Mouse (Mus musculus) midbrain, embryonic 16.5 days (tissue): ENCODE measurements around the gene Prpf6. TPM values are rescaled to one million over a fixed set of nuclear protein-coding genes. Genes with fewer than 3 reads are reported as not detected.
A peak's percentile ranks its signal among the peaks of the same experiment; 100 is the strongest.

Experiments used
- ATAC-seq: fragments of 200-750 bp; cut with Nextera tagmentation; 2 replicates; pipeline ENCODE4 v1.8.0; 2017; ENCODE audit warnings: moderate TSS enrichment
- H3K27ac ChIP-seq: fragments of 300-500 bp; sonication (generic); 2 replicates; pipeline ENCODE4 v1.5.1; 2014; ENCODE audit warnings: mild to moderate bottlenecking, low read length, mixed read lengths
- H3K27me3 ChIP-seq: fragments of 300-500 bp; sonication (generic); 2 replicates; pipeline ENCODE4 v1.6.1; 2014; ENCODE audit warnings: low read depth, low read length, mixed read lengths; ENCODE audit not compliant: control insufficient read depth, insufficient read depth
- H3K36me3 ChIP-seq: fragments of 300-500 bp; sonication (generic); 2 replicates; pipeline ENCODE4 v1.6.1; 2014; ENCODE audit warnings: mild to moderate bottlenecking, low read length, moderate library complexity, mixed read lengths; ENCODE audit not compliant: control insufficient read depth, insufficient read depth
- H3K4me1 ChIP-seq: fragments of 300-500 bp; sonication (generic); 2 replicates; pipeline ENCODE4 v1.6.1; 2014; ENCODE audit warnings: mild to moderate bottlenecking, low read length, mixed read lengths; ENCODE audit not compliant: control insufficient read depth, insufficient read depth
- H3K4me2 ChIP-seq: fragments of 300-500 bp; sonication (generic); 2 replicates; pipeline ENCODE4 v1.6.1; 2014; ENCODE audit warnings: mild to moderate bottlenecking, low read length, mixed read lengths
- H3K4me3 ChIP-seq: fragments of 300-500 bp; sonication (generic); 2 replicates; pipeline ENCODE4 v1.5.1; 2014; ENCODE audit warnings: low read depth, mild to moderate bottlenecking, low read length, moderate library complexity, mixed read lengths
- H3K9ac ChIP-seq: fragments of 300-500 bp; sonication (generic); 2 replicates; pipeline ENCODE4 v1.6.1; 2014; ENCODE audit warnings: low read depth, low read length, mixed read lengths
- H3K9me3 ChIP-seq: fragments of 300-500 bp; sonication (generic); replicated peaks from 2 replicates; pipeline ENCODE4 v1.6.1; 2014; ENCODE audit warnings: mild to moderate bottlenecking, low read length, mixed read lengths; ENCODE audit not compliant: control insufficient read depth, poor library complexity, severe bottlenecking
- WGBS: fragments of 180-500 bp; shearing (Covaris S2); extraction: QIAGEN DNeasy Blood & Tissue Kit; methylation state at CpG from one replicate; pipeline ENCODE4 v1.1.7; 2014; 5-methylcytosine and 5-hydroxymethylcytosine counted together
- microRNA-seq: library from miRNA; unstranded; fragments of <30 nt; microRNA quantifications from one replicate; pipeline ENCODE4, GENCODE M21; 2017
- polyA plus RNA-seq: library from polyadenylated mRNA; unstranded; fragments of >200 nt; fragmentation: Nextera tagmentation; extraction: Ambion mirVana; gene quantifications from 2 replicates; pipeline ENCODE4 v1.2.1, GENCODE M21; 2015

Gene Prpf6
- polyA plus RNA-seq, 1 experiment from 2014 or later: 59.7 TPM

GRCm38 (mm10) chr2:181693339-181694280, 101.9 kb downstream of the Prpf6 start, which contains the start of gene Rgs19:
TSS of gene Rgs19 (minus strand) at chr2:181693977.
- Histone ChIP-seq H3K4me2 (peak within 1 kb of the TSS; percentile 80), H3K27ac (peak within 1 kb of the TSS; percentile 72), H3K9ac (peak within 1 kb of the TSS; percentile 86), H3K27me3 (no peaks in the 10 kb centered on the region), H3K4me3 (peak within 1 kb of the TSS; percentile 69), H3K4me1 (peaks cover 18% of the 10 kb centered on the region), H3K9me3 (no peaks in the 10 kb centered on the region), H3K36me3 (no peaks in the 10 kb centered on the region; the same call in 1 of the 2 replicates)
- ATAC-seq: peak; percentile 87
- WGBS: under 1% methylated on average over 74 of the region's 75 CpGs

GRCm38 (mm10) chr2:181694581-181694980, 102.9 kb downstream of the Prpf6 start:
- H3K27ac ChIP-seq: no peak overlapping the region
- no peak overlapping the region; the same call in 1 of the 2 replicates for H3K4me2 ChIP-seq
- H3K4me1 ChIP-seq: peaks cover 18% of the 10 kb centered on the region
- 86% methylated on average over 3 of the region's 3 CpGs for WGBS
- no peaks in the 10 kb centered on the region for H3K27me3 ChIP-seq
- ATAC-seq: no peak
- H3K4me3 ChIP-seq: no peak overlapping the region; the same call in 1 of the 2 replicates
- H3K9ac ChIP-seq: no peak overlapping the region
- no peaks in the 10 kb centered on the region for H3K36me3 ChIP-seq
- no peaks in the 10 kb centered on the region for H3K9me3 ChIP-seq

GRCm38 (mm10) chr2:181695776-181696175, 104.1 kb downstream of the Prpf6 start:
- Histone ChIP-seq H3K9ac (no peak overlapping the region), H3K9me3 (no peaks in the 10 kb centered on the region), H3K4me3 (no peak overlapping the region), H3K27me3 (no peaks in the 10 kb centered on the region), H3K27ac (no peak overlapping the region), H3K36me3 (no peaks in the 10 kb centered on the region), H3K4me1 (peaks cover 18% of the 10 kb centered on the region), H3K4me2 (no peak overlapping the region)
- no peak for ATAC-seq
- 84% methylated on average over 1 of the region's 1 CpGs for WGBS

GRCm38 (mm10) chr2:181696801-181697420, 105.2 kb downstream of the Prpf6 start:
- no peaks in the 10 kb centered on the region for H3K36me3 ChIP-seq
- 79% methylated on average over 33 of the region's 33 CpGs for WGBS
- no peaks in the 10 kb centered on the region for H3K9me3 ChIP-seq
- H3K27me3 ChIP-seq: no peaks in the 10 kb centered on the region
- H3K27ac ChIP-seq: no peak overlapping the region
- no peak for ATAC-seq
- H3K9ac ChIP-seq: no peak overlapping the region
- H3K4me2 ChIP-seq: no peak overlapping the region
- H3K4me3 ChIP-seq: no peak overlapping the region
- H3K4me1 ChIP-seq: peaks cover 15% of the 10 kb centered on the region

GRCm38 (mm10) chr2:181698241-181698640, 106.6 kb downstream of the Prpf6 start, which contains the start of gene Lkaaear1:
TSS of gene Lkaaear1 (minus strand) at chr2:181698442.
- Histone ChIP-seq H3K27ac (no peak within 1 kb of the TSS), H3K4me2 (no peak within 1 kb of the TSS), H3K36me3 (no peaks in the 10 kb centered on the region), H3K27me3 (no peaks in the 10 kb centered on the region), H3K4me1 (peaks cover 5% of the 10 kb centered on the region), H3K9me3 (no peaks in the 10 kb centered on the region), H3K9ac (no peak within 1 kb of the TSS), H3K4me3 (no peak within 1 kb of the TSS)
- WGBS: 43% methylated on average over 5 of the region's 5 CpGs
- ATAC-seq: no peak

Small RNA genes within 50 kb of the gene (microRNA-seq; reads per million reads assigned to microRNA genes)
- gene Mir7006: not detected

Other genes with a start within 250 kb of the Prpf6 start
- 88.7 and 94.5 TPM in 2 replicates for gene Zgpat, start 226.9 kb upstream of the Prpf6 start, polyA plus RNA-seq
- 84.7 and 93.0 TPM in 2 replicates for gene Arfrp1, start 226.5 kb upstream of the Prpf6 start, polyA plus RNA-seq
- gene Lime1, start 211.8 kb upstream of the Prpf6 start, polyA plus RNA-seq: 61.4 and 65.9 TPM in 2 replicates
- 21.6 and 26.2 TPM in 2 replicates for gene Zbtb46, start 132.4 kb upstream of the Prpf6 start, polyA plus RNA-seq
- gene Abhd16b, start 98.7 kb upstream of the Prpf6 start, polyA plus RNA-seq: not detected in 2 replicates
- gene Tpd52l2, start 94.7 kb upstream of the Prpf6 start, polyA plus RNA-seq: 105 and 109 TPM in 2 replicates
- 291 and 302 TPM in 2 replicates for gene Dnajc5, start 71.4 kb upstream of the Prpf6 start, polyA plus RNA-seq
- 71.2 and 76.0 TPM in 2 replicates for gene Uckl1, start 7.0 kb upstream of the Prpf6 start, polyA plus RNA-seq
- 70.0 and 78.0 TPM in 2 replicates for gene Zfp512b, start 935 bp downstream of the Prpf6 start, polyA plus RNA-seq
- 213 and 216 TPM in 2 replicates for gene Samd10, start 7.3 kb downstream of the Prpf6 start, polyA plus RNA-seq
- 0.25 and 0.39 TPM in 2 replicates for gene Gm29797, start 65.2 kb downstream of the Prpf6 start, polyA plus RNA-seq
- 14.6 and 15.7 TPM in 2 replicates for gene Sox18, start 79.8 kb downstream of the Prpf6 start, polyA plus RNA-seq
- 58.2 and 59.2 TPM in 2 replicates for gene Tcea2, start 88.4 kb downstream of the Prpf6 start, polyA plus RNA-seq
- gene Rgs19, start 102.1 kb downstream of the Prpf6 start, polyA plus RNA-seq: 60.8 and 65.1 TPM in 2 replicates
- not detected in 2 replicates for gene Lkaaear1, start 106.6 kb downstream of the Prpf6 start, polyA plus RNA-seq
- gene Oprl1, start 123.1 kb downstream of the Prpf6 start, polyA plus RNA-seq: 103 and 111 TPM in 2 replicates
- 15.6 and 19.2 TPM in 2 replicates for gene Myt1, start 171.5 kb downstream of the Prpf6 start, polyA plus RNA-seq
- gene Pcmtd2, start 246.0 kb downstream of the Prpf6 start, polyA plus RNA-seq: 34.4 and 36.4 TPM in 2 replicates